Mouse (Mus musculus): ENCODE results near the gene Aoc3. TPM values are rescaled to one million over a fixed set of nuclear protein-coding genes. Genes with fewer than 3 reads are reported as not detected.

Aoc3 gene
- total and polyA plus RNA-seq, 2 experiments from 2014 or later = 0.07 to 0.66 TPM

DNA sequence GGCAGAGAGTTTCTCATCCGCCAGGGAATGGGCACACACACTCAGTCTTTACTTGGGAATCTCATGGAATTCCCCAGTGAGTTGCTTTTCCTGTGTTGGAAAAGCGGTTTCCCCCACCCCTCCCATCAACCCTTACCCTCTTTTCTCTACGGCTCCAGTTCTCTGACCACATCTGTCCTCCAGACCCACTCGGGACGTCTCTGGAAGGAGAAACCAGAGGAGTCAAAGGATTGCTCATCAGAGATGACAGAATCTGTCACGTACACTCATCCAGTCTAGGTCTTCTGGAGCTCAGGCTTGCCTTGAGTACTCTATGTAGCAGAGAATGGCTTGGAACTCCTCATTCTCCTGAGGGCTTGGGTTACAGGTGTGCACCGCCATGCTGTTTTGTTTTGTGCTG lies 18.4 kb downstream of the Aoc3 start:
- no peak for ATAC-seq (ENCODE audit: low FRiP score)

DNA sequence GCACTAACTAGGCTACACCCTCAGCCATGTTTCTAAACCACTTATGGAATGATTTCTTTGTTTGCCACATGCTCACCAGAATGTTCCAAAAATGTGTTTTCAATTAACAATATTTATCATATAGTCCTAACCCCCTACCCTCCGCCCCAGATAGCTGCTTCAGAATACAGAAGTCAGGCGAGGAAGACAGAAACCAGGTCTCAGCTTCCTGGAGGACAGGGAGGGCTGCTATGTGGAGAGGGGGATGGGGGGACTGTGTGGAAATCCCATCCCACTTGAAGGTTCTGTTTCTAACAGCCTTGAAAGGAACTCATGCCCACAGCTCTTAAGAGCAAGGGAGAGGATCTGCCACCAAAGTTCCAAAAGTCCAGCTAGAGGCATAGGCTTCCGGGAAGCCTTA lies 18.8 kb downstream of the Aoc3 start:
- no peak overlapping the region for H3K4me2 ChIP-seq (ENCODE audit: low read depth, low read length, poor library complexity, severe bottlenecking)
- no peak overlapping the region for H3K9ac ChIP-seq (replicated peaks; ENCODE audit: low read length, poor library complexity, severe bottlenecking)
- H3K9me3 ChIP-seq (ENCODE audit: low read length) = no peaks in the 10 kb centered on the region
- WGBS = 91% methylated on average over 3 of the region's 3 CpGs
- no peak overlapping the region for H3K4me3 ChIP-seq (ENCODE audit: low read depth, low read length)
- no peaks in the 10 kb centered on the region for H3K4me1 ChIP-seq (ENCODE audit: insufficient read depth, low read length)
- no peaks in the 10 kb centered on the region for H3K36me3 ChIP-seq (ENCODE audit: insufficient read depth, low read length)
- ATAC-seq (ENCODE audit: low FRiP score) = no peak
- no peak for DNase-seq (ENCODE audit: low spot score)
- H3K27me3 ChIP-seq (ENCODE audit: insufficient read depth, low read length) = no peaks in the 10 kb centered on the region
- no peak overlapping the region for H3K27ac ChIP-seq (ENCODE audit: low read depth, low read length)
- no peak for TF ChIP-seq CTCF (IDR thresholded peaks at IDR 0.05)

More for the DNA sequence above, 18.4 kb downstream of the Aoc3 start:
- DNase-seq (ENCODE audit: low spot score) = no peak
- no peaks in the 10 kb centered on the region for H3K9me3 ChIP-seq (ENCODE audit: low read length)
- WGBS = 82% methylated on average over 7 of the region's 7 CpGs
- H3K27ac ChIP-seq (ENCODE audit: low read depth, low read length) = no peak overlapping the region
- H3K4me1 ChIP-seq (ENCODE audit: insufficient read depth, low read length) = no peaks in the 10 kb centered on the region
- no peak overlapping the region for H3K9ac ChIP-seq (replicated peaks; ENCODE audit: low read length, poor library complexity, severe bottlenecking)
- H3K27me3 ChIP-seq (ENCODE audit: insufficient read depth, low read length) = no peaks in the 10 kb centered on the region
- no peak for TF ChIP-seq CTCF (IDR thresholded peaks at IDR 0.05)
- H3K36me3 ChIP-seq (ENCODE audit: insufficient read depth, low read length) = no peaks in the 10 kb centered on the region
- H3K4me2 ChIP-seq (ENCODE audit: low read depth, low read length, poor library complexity, severe bottlenecking) = no peak overlapping the region
- no peak overlapping the region for H3K4me3 ChIP-seq (ENCODE audit: low read depth, low read length)

DNA sequence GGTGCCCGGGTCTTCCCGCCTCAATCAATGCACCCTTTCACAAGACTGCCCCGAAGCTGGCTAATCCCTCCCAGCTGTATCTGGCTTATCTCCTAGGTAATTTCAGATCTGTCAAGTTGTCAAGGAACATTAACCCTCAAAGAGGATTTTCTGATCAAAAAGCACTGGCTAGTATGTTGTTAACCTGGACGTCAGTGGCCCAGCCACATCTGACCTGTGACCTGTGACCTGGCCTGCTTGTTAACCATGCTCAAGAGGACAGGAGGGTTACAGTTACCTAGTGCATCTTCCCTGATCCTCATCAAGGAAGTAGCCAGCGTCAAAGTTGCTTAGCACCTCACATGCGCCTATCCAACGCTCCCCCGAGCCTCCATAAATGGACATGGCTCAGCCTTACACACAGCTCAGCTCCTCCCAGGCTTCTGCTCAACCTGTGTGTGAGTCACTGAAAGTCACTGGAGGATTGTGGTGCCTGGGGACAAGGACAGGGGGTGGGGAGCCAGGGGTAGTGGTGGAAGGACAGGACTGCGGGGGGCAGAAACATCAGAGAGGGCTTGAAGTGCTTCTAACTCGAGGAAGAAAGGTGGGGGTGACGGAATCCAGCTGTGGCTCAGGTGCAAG lies 20.8 kb downstream of the Aoc3 start:
- H3K4me3 ChIP-seq (ENCODE audit: low read depth, low read length) = no peak overlapping the region
- no peak overlapping the region for H3K27ac ChIP-seq (ENCODE audit: low read depth, low read length)
- H3K4me2 ChIP-seq (ENCODE audit: low read depth, low read length, poor library complexity, severe bottlenecking) = no peak overlapping the region
- no peak for ATAC-seq (ENCODE audit: low FRiP score)
- H3K27me3 ChIP-seq (ENCODE audit: insufficient read depth, low read length) = no peaks in the 10 kb centered on the region
- no peak for TF ChIP-seq CTCF (IDR thresholded peaks at IDR 0.05)
- H3K36me3 ChIP-seq (ENCODE audit: insufficient read depth, low read length) = no peaks in the 10 kb centered on the region
- H3K4me1 ChIP-seq (ENCODE audit: insufficient read depth, low read length) = no peaks in the 10 kb centered on the region
- H3K9ac ChIP-seq (replicated peaks; ENCODE audit: low read length, poor library complexity, severe bottlenecking) = no peak overlapping the region
- WGBS = 47% methylated on average over 11 of the region's 11 CpGs
- DNase-seq (ENCODE audit: low spot score) = no peak
- H3K9me3 ChIP-seq (ENCODE audit: low read length) = no peaks in the 10 kb centered on the region

DNA sequence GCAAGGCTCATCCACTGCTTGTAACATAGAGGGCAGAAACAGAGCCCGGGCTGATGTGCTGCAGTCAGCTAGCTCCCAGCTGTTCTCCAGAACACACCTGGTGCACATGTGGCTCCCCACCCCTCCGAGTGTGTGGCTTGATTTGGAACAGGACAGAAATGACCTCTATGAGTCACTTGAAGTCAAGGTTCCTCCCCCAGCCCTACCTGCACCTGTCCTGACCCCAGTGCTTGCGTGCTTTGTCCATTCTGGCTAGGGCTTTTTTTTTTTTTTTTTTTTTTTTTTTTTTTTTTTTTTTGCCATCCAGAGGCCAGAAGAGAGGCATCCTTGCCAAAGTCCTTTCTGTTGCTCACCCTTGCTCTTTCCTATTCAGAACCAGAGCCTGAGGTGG lies 21.3 kb downstream of the Aoc3 start:
- Histone ChIP-seq H3K4me3 (ENCODE audit: low read depth, low read length) (no peak overlapping the region), H3K27me3 (ENCODE audit: insufficient read depth, low read length) (no peaks in the 10 kb centered on the region), H3K27ac (ENCODE audit: low read depth, low read length) (no peak overlapping the region), H3K4me2 (ENCODE audit: low read depth, low read length, poor library complexity, severe bottlenecking) (no peak overlapping the region), H3K36me3 (ENCODE audit: insufficient read depth, low read length) (no peaks in the 10 kb centered on the region), H3K9me3 (ENCODE audit: low read length) (no peaks in the 10 kb centered on the region), H3K9ac (replicated peaks; ENCODE audit: low read length, poor library complexity, severe bottlenecking) (no peak overlapping the region), H3K4me1 (ENCODE audit: insufficient read depth, low read length) (no peaks in the 10 kb centered on the region)
- no peak for DNase-seq (ENCODE audit: low spot score)
- TF ChIP-seq CTCF (IDR thresholded peaks at IDR 0.05) = no peak
- ATAC-seq (ENCODE audit: low FRiP score) = no peak
- 79% methylated on average over 3 of the region's 3 CpGs for whole genome bisulfite sequencing

DNA sequence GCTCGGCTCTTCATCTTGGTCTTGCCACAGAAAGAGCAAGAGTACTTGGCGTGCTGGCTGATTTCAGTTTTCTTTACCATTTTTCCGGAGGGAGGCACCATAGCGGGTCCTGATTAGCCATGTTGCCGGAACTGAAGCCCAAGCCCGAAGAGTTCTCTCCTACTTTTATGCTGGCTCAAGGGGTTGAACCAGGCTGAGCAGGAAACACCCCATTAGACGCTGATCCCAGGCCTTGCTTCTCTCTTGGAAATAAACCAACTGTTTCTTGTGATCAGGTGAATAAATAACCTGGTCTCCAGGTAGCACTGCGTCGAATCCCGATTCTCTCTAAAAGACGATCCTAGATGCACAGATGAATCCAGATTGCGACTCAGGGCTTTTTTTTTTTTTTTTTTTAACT lies 23.0 kb downstream of the Aoc3 start:
- H3K4me3 ChIP-seq (ENCODE audit: low read depth, low read length) = no peak overlapping the region
- no peak overlapping the region for H3K9ac ChIP-seq (replicated peaks; ENCODE audit: low read length, poor library complexity, severe bottlenecking)
- no peaks in the 10 kb centered on the region for H3K4me1 ChIP-seq (ENCODE audit: insufficient read depth, low read length)
- 89% methylated on average over 12 of the region's 12 CpGs for WGBS
- H3K36me3 ChIP-seq (ENCODE audit: insufficient read depth, low read length) = no peaks in the 10 kb centered on the region
- H3K27ac ChIP-seq (ENCODE audit: low read depth, low read length) = no peak overlapping the region
- TF ChIP-seq CTCF (IDR thresholded peaks at IDR 0.05) = no peak
- H3K27me3 ChIP-seq (ENCODE audit: insufficient read depth, low read length) = no peaks in the 10 kb centered on the region
- no peaks in the 10 kb centered on the region for H3K9me3 ChIP-seq (ENCODE audit: low read length)
- ATAC-seq (ENCODE audit: low FRiP score) (no peak), DNase-seq (ENCODE audit: low spot score) (no peak)
- H3K4me2 ChIP-seq (ENCODE audit: low read depth, low read length, poor library complexity, severe bottlenecking) = no peak overlapping the region

DNA sequence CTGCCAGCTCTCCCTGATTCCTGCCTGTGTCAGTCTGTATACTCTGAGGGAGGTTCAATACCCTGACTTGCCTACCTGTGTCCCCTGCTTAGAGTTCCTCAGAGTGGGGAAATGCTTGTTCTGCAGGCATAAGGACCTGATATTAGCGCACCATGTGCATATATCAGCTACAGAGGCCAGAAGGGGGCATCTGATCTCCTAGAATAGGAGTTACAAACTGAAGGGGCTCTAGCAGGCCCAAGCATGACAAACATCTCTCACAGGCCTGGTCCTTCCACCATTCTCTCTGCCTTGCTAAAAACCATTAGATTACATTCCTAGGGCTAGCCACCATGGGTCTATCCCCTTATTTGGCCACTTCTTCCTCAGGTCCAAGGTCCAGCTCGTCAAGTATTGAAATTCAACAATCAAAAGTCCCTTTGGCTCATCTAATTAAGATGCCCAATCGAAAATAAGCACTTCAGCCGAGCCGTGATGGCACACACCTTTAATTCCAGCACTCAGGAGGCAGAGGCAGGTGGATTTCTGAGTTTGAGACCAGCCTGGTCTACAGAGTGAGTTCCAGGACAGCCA lies 24.1 kb downstream of the Aoc3 start:
- DNase-seq (ENCODE audit: low spot score) (no peak), ATAC-seq (ENCODE audit: low FRiP score) (no peak)
- WGBS = 82% methylated on average over 5 of the region's 5 CpGs
- 0 out of 2 replicates have a peak, but pooled peaks have one; percentile 2 for TF ChIP-seq CTCF (IDR thresholded peaks at IDR 0.05)
- Histone ChIP-seq H3K27me3 (ENCODE audit: insufficient read depth, low read length) (no peaks in the 10 kb centered on the region), H3K9ac (replicated peaks; ENCODE audit: low read length, poor library complexity, severe bottlenecking) (no peak overlapping the region), H3K27ac (ENCODE audit: low read depth, low read length) (no peak overlapping the region), H3K4me3 (ENCODE audit: low read depth, low read length) (no peak overlapping the region), H3K4me2 (ENCODE audit: low read depth, low read length, poor library complexity, severe bottlenecking) (no peak overlapping the region), H3K4me1 (ENCODE audit: insufficient read depth, low read length) (no peaks in the 10 kb centered on the region), H3K36me3 (ENCODE audit: insufficient read depth, low read length) (no peaks in the 10 kb centered on the region), H3K9me3 (ENCODE audit: low read length) (no peaks in the 10 kb centered on the region)

Measured in midbrain, postnatal 0 days (tissue).